Mouse (Mus musculus): ENCODE data around the gene March9.
A peak's percentile ranks its signal among the peaks of the same experiment; 100 is the strongest.
"Not testable (repeated sequence)": the region's sequence is repeated elsewhere in the genome, so short reads cannot be mapped to it uniquely, and the experiment has no call there.

March9 gene

GRCm38 (mm10) chr10:127079665-127080391, 19.8 kb upstream of the March9 start:
- DNase-seq (ENCODE audit: low spot score in 2 of 2) = no peak

- DNase-seq (ENCODE audit: low spot score in 2 of 2) = no peak
These were observed 18.9 kb upstream of the March9 start for GRCm38 (mm10) chr10:127078677-127079575.

GRCm38 (mm10) chr10:127078001-127078676, 18.2 kb upstream of the March9 start:
- no peak for DNase-seq (ENCODE audit: low spot score in 2 of 2)

DNA sequence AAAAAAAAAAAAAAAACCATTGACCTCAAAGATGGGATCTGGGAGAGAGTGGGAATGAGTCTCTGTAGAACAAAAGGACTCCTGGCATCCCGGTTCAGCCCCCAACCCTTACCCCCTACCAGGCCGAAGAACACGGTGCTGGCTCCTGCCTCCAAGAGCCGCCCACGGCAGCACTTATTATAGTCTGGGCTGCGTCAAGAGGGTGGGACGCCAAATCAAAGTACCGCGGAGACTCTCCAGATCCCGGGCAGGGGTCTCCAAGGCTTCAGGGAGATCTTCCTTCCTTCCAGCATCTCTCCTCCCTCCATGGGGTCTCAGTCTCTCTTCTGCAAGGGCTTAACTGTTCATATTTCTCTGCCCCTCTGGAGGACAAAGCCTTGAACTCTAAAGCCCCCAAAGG, 17.5 kb upstream of the March9 start:
- DNase-seq (ENCODE audit: low spot score in 2 of 2) = no peak

DNA sequence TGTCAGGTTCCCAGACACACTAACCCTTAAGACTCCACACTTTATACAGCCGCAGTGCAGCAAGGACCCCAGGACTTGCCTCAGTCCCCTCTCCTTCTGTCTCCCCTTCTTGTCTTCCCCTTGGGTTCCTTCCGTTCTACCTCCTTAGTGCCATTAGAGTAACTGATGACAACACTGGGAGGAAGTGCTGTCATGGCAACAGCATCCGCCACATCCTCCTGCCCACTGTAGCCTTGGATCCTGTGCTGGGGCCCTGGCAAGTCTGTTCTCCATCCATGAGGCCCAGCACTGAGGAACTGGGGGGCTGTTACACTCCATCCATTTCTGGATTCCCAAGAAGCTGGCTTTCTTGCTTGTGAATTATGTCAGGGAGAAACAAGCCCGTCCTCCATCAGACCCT, 16.1 kb upstream of the March9 start:
- DNase-seq (ENCODE audit: low spot score in 2 of 2) = peak; percentile 67

DNA sequence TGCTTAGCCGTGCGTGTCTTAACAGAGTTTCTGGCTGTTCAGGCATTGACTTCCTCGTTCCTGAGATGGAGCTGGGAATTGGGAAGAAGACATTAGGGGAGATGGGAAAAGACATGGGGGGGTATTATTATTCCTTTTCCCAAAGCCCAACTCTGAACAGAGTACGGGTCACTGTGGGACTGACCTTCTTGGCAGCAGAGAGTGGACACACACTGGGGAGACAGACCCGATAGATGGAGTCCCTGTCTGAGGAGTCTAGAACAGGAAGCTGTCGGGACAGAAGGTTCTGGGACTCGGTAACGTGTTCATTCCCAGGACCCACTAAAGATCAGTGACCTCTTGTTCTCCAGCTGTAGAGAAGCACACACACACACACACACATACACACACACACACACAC, 15.7 kb upstream of the March9 start:
- no peak for DNase-seq (ENCODE audit: low spot score in 2 of 2)

GRCm38 (mm10) chr10:127075080-127075479, 15.1 kb upstream of the March9 start, which contains the start of gene Agap2:
Agap2 (plus strand) TSS chr10:127075284.
- peak; percentile 77 to 85 for DNase-seq (ENCODE audit: low spot score in 2 of 2)

GRCm38 (mm10) chr10:127073981-127074380, 14.0 kb upstream of the March9 start:
- no peak for DNase-seq (ENCODE audit: low spot score in 2 of 2)

GRCm38 (mm10) chr10:127072969-127073368, 13.0 kb upstream of the March9 start:
- DNase-seq (ENCODE audit: low spot score in 2 of 2) = not testable (repeated sequence)

- not testable (repeated sequence) for DNase-seq (ENCODE audit: low spot score in 2 of 2)
These were observed 12.3 kb upstream of the March9 start for GRCm38 (mm10) chr10:127072270-127072669.

DNA sequence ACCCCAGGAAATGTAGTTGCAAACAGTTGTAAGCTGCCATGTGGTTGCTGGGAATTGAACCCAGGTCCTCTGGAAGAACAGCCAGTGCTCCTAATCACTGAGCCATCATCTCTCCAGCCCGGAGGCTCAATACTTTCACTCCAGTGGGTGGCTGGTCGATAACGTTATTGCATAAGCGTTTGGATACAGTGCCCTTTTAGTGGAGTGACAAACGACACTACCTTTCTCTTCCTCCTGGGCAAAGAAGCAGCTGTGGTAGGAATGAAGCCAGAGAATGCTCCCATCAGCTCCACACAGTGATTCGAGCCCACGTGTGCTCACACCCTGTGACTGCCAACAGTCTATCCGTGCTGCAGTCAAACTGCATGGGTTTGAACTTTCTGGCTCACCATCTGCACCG, 11.2 kb upstream of the March9 start:
- DNase-seq (ENCODE audit: low spot score in 2 of 2) = no peak

GRCm38 (mm10) chr10:127070190-127071121, 10.5 kb upstream of the March9 start, which contains the start of gene Tspan31:
Tspan31 (minus strand) TSS chr10:127070264.
- peak in 1 of 2 experiments; percentile 54 for DNase-seq (ENCODE audit: low spot score in 2 of 2)

DNA sequence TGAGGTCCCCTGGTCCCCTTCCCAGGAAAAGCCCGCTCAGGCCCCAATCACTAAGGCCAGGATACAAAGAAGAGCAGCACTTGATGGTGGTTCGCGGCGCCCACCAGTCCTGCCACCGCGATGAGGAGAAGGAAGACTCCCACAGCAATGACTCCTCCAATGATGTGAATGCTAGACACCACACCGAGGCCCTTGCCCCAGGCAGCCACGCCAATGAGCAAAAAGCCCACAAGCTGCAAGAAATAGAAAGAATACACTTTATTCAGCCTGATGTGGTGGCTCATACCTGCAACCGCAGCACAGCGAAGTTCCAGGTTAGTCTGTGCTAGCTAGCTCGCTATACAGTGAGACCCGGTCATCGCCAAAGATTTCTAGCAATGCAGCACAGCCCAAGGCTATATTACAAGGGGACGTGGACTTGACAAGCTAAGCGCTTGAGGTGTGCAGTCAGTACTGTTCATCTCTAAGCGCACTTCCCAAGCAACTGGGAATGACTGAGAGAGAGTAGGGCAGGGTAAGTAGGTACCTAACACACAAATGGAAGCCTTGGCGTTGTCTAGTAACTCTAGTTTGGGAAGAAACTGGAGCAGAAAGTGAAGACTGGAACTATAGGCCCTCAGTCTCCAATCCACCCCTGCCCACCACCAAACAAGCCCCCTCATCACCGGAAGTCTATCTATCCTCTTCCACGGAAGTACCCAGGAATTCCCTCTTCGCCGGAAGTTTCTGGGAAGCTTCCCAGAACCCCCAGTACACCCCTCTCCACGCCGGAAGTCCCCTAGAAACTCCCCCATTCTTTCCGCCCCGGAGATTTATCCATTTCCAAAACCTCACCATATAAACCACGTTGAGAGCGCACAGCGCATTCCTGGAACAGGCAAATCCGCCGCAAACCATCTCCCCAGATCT, 9.6 kb upstream of the March9 start:
- DNase-seq (ENCODE audit: low spot score in 2 of 2) = no peak

- no peak for DNase-seq (ENCODE audit: low spot score in 2 of 2)
These were observed 8.5 kb upstream of the March9 start for GRCm38 (mm10) chr10:127068360-127069038.

GRCm38 (mm10) chr10:127066519-127067018, 6.6 kb upstream of the March9 start:
- DNase-seq (ENCODE audit: low spot score in 2 of 2) = no peak

DNA sequence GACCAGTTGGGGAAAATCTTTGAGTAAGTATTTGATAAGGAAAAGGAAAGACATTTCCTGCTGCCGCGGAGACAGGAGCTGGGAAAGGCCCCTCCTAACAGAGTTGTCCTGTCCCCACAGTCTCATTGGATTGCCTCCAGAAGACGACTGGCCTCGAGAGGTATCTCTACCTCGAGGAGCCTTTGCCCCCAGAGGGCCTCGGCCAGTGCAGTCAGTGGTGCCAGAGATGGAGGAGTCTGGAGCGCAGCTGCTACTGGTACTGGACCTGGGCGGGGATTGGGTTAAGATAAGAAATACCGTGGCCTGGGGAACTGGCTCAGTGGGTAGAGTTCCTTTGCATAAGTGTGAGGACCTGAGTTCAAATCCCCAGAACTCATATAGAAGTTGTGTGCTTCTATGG, 6.0 kb upstream of the March9 start:
- DNase-seq (ENCODE audit: low spot score in 2 of 2) = no peak

- DNase-seq (ENCODE audit: low spot score in 2 of 2) = peak in 1 of 2 experiments; percentile 21
These were observed 4.2 kb upstream of the March9 start for GRCm38 (mm10) chr10:127063913-127064870.

Measured in natural killer cell, adult 2 months (primary cell).